Mouse (Mus musculus) left cerebral cortex, postnatal 36 days (tissue): ENCODE measurements around the gene St8sia2. TPM values are rescaled to one million over a fixed set of nuclear protein-coding genes. Genes with fewer than 3 reads are reported as not detected.
"Not testable (repeated sequence)": the region's sequence is repeated elsewhere in the genome, so short reads cannot be mapped to it uniquely, and the experiment has no call there.

Experiments used
- DNase-seq, 2 experiments: peaks; one replicate each; pipeline ENCODE4 v3.0.0; 2021 to 2022; ENCODE audit warnings: low spot score in 2 of 2, mixed read lengths in 1 of 2
- intact Hi-C: fragments of 180-260 bp; cut with DNase I; formaldehyde crosslinking; loops from one replicate; pipeline ENCODE4 v1.15.1; 2025
- total RNA-seq, 2 experiments: library from RNA; stranded (reverse); gene quantifications; 2 replicates each; pipeline ENCODE4 v1.2.3; 2021

St8sia2 gene
- total RNA-seq, 2 experiments from 2014 or later = 1.3 to 1.6 TPM

DNA sequence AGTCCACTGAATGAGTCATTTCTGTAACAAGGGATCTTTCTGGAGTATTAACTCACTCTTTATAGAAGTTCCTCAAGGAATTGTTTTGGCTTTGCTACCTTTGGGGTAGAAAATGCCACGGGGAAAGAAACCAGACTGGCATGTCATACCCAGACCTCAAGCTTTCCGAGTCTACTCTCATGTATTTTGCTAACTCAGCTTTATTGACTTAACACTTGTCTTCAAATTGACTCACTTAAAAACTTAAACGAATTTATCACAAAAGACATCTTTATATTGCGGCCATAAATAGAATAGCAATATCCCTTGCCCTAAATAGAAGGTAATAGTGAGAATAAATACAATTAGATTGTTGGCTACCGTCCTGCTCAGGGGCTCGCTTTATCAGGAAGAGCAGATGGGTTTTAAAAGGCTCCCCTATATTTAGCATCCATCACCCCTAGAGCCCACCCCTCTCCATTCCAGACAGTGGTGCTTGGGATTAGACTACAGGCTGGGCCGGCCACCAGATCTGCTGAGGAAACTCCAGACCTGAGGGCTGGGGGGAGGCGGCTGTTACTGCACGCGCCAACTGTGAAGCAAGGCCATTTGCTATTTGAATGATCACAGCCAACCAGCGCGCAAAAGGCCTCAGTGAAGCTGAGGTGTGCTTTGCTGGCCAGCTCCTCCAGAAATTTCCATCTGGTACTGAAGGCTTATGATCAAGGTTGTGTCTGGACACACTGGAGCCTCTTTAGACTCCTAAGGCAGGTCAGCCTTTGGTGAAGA is 12.6 kb downstream of the St8sia2 start:
- no peak for DNase-seq
- intact Hi-C loops = no loop called here

DNA sequence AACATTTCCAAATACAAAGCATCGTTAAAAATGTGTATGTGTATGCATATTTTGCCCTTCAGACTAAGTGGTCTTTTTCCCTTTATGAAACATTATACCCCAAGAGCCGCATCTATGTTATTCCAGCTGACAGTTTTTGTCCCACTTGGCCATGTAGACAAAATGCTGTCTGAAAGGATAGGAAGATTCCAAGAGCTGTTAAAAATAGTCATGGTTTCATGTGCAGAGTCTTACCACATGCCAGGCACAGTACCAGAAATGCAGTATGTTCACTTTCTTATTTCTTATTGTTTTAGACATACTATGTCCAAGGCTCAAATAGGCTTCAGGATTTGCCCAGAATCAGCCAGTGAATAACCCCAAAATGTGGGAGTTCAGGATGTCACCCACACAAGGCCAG is 24.1 kb downstream of the St8sia2 start:
- DNase-seq = no peak

DNA sequence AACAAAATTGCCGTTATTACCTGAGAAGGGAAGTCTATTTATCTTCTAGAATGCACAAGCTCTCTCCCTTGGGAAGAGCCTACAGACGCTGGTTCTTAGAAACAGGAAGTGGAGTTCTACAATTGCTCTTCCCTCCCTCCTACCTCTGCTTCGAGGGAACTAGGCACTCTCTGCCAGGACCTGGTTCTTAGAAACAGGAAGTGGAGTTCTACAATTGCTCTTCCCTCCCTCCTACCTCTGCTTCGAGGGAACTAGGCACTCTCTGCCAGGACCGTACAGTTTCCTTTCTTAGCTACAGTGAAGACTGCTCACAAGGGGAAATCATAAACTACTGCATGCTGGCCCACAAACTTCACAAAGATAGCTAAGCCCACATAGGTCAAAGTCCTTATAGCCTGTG is 41.3 kb downstream of the St8sia2 start:
- intact Hi-C loops, DNase-seq: not testable (repeated sequence)

More for the DNA sequence above, 24.1 kb downstream of the St8sia2 start:
- intact Hi-C loops = no loop called here

DNA sequence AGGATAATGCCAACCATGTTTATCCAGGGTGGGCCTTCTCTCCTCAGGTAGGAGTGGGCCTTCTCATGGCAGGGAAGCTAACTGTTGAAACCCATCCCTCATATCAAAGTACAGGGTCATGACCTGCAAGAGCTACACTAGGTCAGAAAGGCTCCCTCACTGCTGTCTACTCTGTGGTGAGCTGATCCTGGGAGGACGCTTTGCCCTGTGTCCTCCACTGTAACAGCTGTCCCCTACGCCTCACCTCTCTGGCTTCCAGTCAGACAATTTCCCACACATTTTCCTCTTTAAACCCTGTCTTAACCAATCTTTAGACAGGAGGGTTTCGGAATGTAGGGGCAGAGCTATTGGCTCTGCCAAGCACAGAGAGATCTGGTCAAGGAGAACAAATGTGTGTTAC is 48.3 kb downstream of the St8sia2 start:
- intact Hi-C loops = no loop called here
- DNase-seq = no peak

DNA sequence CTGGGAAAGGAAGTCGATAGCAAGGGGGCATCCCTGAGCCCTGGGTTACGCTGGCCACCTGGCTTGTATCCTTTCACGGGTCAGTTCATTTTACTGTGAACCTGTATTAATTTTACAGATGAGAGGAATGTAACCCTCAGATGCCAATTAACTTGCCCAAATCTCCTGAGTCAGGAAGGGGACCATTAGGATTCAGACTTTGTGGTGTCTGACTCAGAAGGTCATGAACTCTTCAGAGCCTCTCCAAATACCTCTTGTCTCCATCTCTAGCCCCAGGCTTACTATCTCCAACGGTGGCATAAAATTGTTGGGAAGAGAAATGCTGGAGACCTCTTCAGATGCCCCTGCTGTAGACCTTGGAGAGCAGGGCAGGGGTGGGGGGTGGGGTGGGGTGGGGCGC is 51.1 kb downstream of the St8sia2 start:
- no peak for DNase-seq
- intact Hi-C loops = no loop called here

DNA sequence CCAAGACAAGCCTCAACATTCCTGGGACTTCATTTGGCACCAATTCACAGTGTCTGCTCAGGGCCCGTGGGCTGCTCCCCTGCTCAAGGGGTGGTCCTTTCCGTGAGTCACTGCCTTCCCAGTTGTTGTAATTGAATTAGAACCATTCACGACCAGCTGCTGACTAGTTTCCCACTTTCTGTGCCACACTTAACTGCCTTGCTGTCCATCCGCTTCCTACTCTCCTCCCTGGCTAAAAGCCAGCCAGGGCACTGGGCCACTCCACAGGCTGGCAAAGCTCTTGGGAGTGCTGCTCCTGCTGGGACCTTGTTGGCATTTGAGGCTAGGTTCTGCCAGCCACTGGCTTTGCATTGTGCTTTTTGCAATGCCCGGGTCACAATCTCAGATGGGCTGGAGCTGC is 59.0 kb downstream of the St8sia2 start:
- DNase-seq = no peak
- intact Hi-C loops = no loop called here

DNA sequence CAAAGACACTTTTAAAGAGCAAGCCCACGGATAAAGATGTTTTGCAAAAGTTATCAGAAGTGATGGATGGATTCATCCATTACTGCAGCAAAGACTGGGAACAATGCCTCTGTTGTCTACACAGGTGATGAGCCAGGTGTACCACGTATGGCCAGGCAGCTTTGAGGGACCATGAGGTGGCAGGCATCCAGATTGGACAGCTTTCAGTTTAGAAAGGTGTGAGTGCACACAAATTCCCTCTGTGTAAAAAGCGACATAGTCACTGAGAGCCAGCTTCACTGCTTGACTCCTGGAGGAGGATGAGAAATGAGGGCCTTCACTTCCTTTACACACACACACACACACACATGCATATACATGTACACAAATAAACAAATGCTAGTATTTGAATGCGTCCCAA is 60.4 kb downstream of the St8sia2 start:
- DNase-seq = no peak
- intact Hi-C loops = no loop called here

DNA sequence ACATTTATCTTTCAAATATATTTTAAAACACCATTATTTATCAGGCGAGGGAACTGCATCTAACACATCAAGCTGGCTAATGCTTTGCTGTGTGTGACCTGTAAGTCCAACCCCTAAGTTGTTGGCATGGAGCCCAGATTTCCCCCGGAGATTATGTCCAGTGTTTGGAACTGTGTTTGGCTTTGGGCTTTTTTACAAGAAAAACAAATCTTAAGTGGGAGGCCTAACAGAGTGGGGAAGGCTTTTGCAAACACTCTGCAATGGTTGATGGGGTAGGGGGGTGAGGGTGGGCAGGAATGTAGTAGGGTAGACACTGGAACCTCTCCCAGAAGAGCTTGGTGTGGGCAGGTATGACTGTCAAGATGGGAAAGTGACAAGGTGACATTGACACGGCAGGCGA is 71.8 kb downstream of the St8sia2 start:
- intact Hi-C loops = no loop called here
- DNase-seq = no peak

DNA sequence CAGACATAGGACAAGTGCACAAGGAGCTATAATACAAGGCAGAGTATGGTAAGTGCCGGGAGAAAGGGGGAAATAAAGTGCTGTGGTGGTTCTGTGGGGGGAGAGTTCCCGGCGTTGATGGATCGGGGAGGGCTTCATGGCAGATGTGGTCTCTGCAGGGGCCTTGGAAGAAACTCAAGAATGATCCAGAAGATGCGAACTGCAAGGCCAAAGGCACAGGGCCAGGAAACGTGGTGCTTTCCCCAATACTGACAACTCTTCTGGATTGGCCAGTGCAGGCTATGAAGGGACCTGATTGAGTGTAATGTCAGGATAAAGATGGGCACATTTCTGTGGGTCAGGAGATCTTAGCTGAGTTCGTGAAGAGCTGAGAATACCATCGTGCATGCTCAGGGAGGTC is 74.3 kb downstream of the St8sia2 start:
- intact Hi-C loops = no loop called here
- no peak for DNase-seq

DNA sequence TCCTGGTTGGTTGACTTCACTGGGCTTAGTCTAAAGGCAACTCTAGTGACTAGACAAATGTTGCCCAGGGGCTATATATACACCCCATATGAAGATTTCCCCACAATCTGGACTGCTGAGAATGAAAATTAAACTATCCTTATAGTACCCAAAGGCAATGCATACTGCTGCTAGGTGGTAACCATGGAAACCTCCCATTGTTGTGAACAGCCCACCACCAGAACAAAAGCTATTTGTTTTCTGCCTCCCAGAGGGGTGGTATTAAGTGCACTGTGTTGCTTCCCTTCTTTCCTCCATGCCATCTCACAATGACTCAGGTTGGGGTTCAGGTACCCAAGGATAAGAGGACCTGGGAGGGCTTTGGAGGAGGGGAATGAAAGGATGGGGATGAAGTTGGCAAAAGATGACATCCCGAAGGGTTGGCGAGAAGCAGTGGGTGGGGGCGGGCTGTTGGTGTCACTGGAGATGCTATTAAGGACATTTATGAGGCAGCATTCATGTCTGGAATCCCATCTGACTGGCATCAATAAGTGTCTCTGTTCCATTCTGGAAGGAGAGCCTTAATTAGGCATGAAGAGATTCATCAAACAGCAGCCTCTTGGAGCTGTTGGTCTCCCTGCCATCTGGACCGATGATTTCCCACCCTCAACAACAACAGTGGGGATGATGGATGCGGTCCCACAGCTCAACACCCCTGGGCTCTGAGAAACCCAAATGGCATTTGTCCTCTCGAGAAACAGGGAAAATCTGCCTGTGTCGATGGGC is 75.3 kb downstream of the St8sia2 start:
- no peak for DNase-seq
- intact Hi-C loops = no loop called here

DNA sequence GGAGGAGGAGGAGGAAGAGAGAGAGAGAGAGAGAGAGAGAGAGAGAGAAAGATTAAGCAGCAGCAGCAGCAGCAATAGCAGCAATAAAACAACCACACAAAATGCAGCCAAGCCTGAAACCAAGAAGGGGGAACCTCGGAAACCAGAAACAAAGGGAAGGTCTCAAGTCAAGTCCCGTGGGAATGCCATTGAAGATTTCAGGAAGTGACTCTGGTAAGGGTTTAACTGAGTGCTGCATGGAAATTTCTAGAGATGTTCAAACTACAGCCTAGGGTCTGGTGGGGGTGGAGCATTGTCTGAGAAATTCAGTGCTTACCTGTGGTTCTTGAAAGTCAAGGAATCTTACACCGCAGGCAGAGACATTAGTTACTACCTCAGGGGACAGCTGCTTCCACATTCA is 77.4 kb downstream of the St8sia2 start:
- DNase-seq = no peak
- intact Hi-C loops = no loop called here

DNA sequence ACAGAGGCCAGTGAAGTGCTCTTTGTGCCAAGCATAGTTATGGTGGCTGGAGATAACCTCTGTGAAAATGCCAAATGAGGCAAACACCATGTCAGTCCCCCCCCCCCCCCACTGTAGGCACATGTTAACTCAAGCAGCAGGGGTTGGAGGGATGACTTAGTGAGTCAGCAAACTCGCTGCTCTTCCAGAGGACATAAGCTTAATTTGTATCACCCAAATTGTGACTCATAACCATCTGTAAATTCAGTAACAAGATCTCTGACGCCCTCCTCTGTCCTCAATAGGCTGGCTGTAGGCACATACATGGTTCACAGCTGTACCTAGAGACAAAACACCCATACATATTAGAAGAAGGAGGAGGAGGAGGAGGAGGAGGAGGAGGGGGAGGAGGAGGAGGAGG is 77.8 kb downstream of the St8sia2 start:
- DNase-seq = no peak
- intact Hi-C loops = no loop called here

DNA sequence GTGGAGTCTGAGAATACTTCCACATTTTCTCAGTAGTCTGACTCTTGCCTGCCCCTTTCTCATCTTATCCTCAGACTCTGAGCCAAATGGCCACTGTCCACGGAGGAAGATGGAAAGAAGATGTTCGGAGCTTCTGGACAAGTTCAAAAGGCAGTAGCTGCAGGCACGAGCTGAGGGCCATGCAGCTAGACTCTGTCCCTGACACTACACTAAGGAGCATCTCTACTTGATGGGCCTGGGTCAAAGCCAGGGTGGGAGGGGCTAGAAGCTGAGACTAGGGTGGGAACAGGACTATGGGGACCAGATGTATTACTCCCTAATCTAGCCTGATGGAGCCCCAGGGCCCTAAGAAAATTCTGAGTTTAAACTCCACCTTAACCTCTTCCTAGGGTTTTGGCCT is 80.5 kb downstream of the St8sia2 start:
- intact Hi-C loops = no loop called here

DNA sequence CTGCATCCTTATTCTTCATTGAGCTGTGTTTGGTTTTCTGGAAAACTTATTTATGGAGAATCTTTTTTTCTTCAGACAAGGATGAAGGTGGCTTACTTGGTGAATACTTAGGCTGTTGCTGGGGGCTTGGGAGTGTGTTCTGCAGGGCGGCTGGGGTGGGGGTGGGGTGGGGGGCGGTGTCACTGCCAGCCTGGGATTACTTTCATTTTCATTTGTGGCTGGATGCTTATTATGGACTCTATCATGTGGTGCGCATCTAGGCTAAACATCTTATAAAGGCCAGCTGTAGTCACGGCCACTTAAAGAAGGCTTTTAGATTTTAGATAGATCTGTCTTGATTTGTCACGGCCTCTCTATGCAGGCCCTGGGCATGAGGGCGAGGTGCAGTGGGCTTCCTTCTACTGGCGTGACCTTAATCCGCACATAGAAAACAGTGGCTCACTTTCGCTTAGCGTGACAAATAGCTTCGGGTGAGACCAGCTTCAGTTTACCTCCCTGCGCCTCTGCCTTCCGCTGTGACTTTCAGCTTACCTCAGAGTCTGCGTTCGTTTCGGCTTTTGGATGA is 92.5 kb downstream of the St8sia2 start:
- DNase-seq = no peak
- intact Hi-C loops = no loop called here

More for the DNA sequence above, 80.5 kb downstream of the St8sia2 start:
- no peak for DNase-seq

DNA sequence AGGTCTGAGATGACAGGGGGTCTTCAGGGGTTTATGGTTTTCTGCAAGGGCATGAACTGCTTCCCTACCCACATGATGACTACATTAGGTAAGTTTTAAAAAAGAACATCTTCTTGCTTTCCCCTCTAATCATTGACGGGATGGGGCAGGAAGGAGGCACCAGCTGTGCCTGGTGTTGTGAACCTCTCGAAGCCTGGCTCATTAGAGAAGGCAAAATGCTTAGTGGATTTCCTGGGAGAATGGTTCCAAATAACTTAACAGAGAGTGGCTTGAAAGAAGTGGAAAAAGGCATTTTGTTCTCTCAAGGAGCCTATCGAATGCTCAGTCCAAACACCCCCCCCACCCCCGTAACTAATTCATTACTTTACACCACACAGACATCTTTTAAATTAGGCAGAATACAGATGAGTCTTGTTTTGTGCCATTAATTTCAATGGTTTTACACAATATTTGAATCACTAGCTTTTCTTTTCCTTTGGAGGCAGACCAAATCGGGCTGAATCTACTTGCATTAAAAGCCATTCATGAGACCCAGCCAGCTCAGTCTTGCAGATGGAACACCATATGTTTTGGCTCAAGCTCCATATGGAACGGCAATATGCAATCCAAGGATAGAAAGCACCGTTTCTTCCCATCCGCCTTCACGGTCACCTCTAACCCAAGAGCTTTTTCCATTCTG is 95.7 kb downstream of the St8sia2 start:
- DNase-seq = peak; percentile 84 to 85
- intact Hi-C loops = no loop called here

DNA sequence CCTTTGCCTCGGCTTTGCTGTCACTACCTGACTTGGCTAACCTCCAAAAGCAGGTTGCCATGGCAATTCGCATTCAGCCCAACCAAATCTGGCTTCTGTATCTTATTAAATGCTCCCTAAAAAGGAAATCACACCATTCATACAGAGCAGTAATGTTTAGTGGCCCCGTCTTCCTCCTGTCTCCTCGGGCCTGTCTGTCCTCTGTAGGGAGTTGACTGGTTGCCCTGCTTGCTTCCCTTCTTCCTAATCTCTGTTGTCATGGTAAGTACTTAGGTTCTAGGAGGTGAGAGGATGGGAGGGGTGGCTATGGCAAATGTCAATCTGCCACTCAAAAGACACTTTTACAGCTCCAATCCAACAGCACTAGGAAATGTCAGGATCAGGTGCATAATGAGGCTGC is 101.6 kb downstream of the St8sia2 start:
- no peak for DNase-seq
- intact Hi-C loops = no loop called here

DNA sequence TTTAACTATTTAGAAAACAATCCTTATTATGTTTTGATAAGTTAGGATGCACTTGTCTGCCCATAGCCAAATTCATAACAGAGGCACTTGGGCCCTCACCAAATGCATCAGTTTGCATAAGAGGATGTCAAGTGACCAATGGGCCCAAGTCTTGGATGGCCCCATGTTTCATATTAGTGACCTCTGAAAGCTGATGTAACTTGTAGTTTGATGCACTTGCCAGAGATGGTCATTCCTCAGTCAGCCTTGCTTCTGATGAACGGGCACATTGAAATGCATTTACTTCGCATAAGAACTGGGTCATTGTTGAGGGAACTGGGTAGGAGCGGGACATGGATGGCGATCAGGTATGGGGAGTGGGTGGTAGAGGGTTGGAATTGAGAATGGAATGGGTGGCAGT is 102.6 kb downstream of the St8sia2 start:
- no peak for DNase-seq
- intact Hi-C loops = no loop called here

DNA sequence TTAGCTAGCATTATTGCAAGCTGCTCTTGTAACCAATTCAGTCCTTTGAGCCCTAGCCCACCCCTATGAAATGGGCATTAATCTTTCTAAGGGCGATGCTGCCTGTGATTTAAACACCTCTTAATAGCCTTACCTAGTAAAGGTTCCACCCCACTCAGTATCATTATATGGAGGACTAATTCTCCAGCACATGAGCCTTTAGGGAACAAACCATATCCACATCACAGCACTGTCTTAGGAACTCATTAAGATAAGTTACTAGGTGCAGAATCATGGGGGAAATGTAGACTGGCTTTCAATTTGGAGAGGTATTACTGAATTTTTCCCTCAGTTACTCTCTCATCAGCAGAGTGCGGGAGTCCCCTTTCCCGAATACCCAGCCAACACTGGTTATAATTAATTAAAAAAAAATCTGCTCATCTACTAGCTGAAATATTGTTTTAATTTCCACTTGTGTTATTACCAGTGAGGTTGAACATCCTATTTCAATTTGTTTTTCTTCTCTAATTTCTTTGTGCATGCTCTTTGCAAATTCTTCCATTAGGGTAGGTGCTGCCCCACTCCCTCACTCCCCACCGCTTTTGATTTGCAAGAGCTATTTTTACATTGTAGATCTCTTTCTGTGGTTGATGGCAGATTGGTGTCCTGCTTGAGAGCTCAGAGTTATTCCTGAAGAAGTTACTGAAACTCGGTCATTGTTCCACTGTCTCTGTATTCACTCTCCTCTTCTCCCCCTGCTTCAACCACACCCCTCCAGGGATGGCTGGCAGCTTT is 103.9 kb downstream of the St8sia2 start:
- intact Hi-C loops = no loop called here
- DNase-seq = no peak

DNA sequence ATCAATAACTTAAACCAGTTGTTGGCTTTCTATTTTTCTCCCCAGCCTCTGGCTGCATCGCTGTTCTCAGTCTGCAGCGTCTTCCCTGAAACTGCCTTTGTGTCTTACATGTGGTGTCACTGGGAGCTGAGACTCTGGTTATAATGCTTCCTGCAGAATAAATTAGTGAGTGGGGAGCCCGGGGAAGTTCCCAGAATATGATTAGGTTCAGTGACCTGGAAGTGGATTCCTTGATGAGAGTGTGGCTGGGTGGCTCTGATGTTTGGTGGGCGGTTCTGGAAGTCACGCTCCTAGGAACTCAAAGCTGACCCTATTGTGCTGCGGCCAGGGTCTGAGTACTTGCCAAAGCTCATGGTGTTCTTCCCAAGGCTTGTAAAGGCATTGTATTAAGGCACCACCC is 119.0 kb downstream of the St8sia2 start:
- intact Hi-C loops = no loop called here
- DNase-seq = no peak

DNA sequence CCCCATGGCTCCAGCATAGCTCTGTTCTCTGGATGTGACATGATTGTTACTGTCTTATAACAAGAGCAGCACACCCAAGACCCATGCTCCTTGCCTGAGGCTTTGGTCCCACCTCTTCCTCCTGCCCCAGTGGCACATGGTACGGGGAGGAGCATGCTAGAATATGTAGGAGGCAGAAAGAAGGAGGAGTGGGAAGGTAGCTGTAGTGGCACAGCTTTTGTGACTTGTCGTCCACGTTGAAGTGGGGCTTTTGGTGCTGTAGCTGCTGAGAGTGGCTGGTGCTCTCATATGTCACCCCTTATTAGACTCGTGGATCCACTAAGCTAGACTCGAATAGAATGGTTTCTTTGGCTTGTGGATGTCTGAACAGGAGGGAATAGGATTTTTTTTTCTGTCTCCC is 121.7 kb downstream of the St8sia2 start:
- DNase-seq = no peak
- intact Hi-C loops = no loop called here
